Mouse (Mus musculus) embryonic stem cell, embryonic (primary cell): Measurements from ENCODE around the gene Gm9817.

Experiments
- CTCF ChIA-PET, 4 experiments: fragments of 300-600 bp in 2 of 4; fragments of 350-600 bp in 2 of 4; sonication (Branson Sonifier 250); formaldehyde crosslinking; loops; one replicate each; lab custom pipeline; 2022; ENCODE audit warnings: inconsistent platforms in 2 of 4; lab: Charles Lee
- POLR2A ChIA-PET, 4 experiments: fragments of 300-600 bp in 2 of 4; fragments of 350-600 bp in 2 of 4; sonication (Branson Sonifier 250); formaldehyde crosslinking; loops; one replicate each; lab custom pipeline; 2022; ENCODE audit warnings: antibody characterized with exemption in 4 of 4, inconsistent platforms in 1 of 4; lab: Charles Lee

Gm9817 gene

DNA sequence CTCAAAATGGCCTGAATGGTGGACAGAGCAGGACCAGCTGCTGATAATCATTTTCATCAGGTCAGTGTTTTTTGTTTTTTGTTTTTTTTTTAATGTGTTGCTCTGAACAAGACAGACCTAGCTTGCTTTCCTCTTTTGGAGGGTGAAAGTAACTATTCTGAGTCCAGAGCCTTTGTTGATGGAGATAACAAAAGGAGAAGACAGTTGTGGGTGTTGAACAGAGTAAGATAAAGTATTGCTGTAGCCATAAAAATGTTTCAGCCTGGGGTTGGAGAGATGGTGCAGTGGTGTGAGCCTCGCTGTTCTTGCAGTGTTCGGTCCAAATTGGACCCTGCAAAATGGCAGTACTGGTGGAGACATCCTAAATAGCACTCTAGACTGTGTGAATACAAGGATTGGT lies 2.8 kb upstream of the Gm9817 start:
- ChIA-PET POLR2A (interaction anchor here in 3 of 4 experiments (0.5 to 1.4 kb wide), 3 partner anchors 35 to 1105 kb away, joined by 3 to 5 read pairs (median 3); no protein-coding TSS in a partner anchor), CTCF (interaction anchor here in 3 of 4 experiments (0.6 to 0.7 kb wide), 6 partner anchors 9 to 1352 kb away, joined by 3 to 6 read pairs (median 4); no protein-coding TSS in a partner anchor)

GRCm38 (mm10) chr13:45080771-45081170 lies 2.3 kb downstream of the Gm9817 start:
- CTCF ChIA-PET: no interaction called here
- POLR2A ChIA-PET: no interaction called here

- ChIA-PET POLR2A (no interaction called here), CTCF (interaction anchor here in 1 of 4 experiments (0.5 kb wide), 1 partner anchor 406 kb away, joined by 6 read pairs; no protein-coding TSS in a partner anchor)
Measured at GRCm38 (mm10) chr13:45083696-45084095, 5.2 kb downstream of the Gm9817 start.

GRCm38 (mm10) chr13:45088796-45089221 lies 10.3 kb downstream of the Gm9817 start:
- ChIA-PET CTCF (no interaction called here), POLR2A (interaction anchor here in 1 of 4 experiments (1.2 kb wide), 1 partner anchor 350 kb away, joined by 3 read pairs; no protein-coding TSS in a partner anchor)

GRCm38 (mm10) chr13:45089846-45090245 lies 11.4 kb downstream of the Gm9817 start:
- CTCF ChIA-PET: interaction anchor here in 1 of 4 experiments (0.7 kb wide), 1 partner anchor 8 kb away, joined by 4 read pairs; no protein-coding TSS in a partner anchor
- POLR2A ChIA-PET: interaction anchor here in 1 of 4 experiments (0.6 to 1.5 kb wide), 3 partner anchors 9 to 349 kb away, joined by 3 to 5 read pairs (median 4); no protein-coding TSS in a partner anchor

DNA sequence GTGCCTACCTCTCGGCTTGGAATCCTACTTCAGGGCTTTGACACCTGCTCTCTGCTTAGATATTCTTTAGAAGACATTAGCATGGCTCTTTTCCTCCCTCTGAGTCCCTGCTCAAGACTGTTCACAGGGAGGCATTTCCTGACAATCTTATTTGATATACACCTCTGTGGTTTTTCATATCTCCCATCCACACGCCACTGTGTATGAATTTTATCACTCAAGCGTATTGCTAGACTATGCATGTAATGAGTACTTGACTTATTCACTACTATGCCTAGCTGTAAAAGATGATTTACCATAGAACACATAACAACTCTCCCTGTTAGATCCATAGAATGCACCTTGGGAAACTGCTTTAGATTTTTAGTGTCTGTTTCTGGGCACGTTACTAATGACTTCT lies 14.3 kb downstream of the Gm9817 start:
- CTCF ChIA-PET: no interaction called here

DNA sequence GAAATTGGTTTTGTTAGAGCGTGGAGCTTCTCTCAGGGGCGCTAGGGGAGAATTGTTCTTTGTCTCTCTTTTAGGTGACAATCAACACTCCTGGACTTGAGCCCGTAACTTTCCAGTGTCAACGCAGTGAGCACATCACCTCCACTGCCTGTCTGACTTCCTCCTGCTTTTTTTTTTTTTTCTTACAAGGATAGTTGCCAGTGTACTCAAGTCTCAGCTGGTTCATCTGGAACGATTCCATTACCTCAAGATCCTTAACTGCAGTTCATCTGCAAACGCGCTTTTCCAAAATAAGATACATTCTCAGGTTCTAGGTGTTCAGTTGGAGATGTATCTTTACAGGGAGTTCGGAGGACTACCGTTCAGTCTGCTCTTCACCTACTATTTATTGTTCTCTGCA lies 16.5 kb downstream of the Gm9817 start:
- CTCF ChIA-PET: no interaction called here
- POLR2A ChIA-PET: no interaction called here

More for the DNA sequence above, 14.3 kb downstream of the Gm9817 start:
- POLR2A ChIA-PET: no interaction called here

DNA sequence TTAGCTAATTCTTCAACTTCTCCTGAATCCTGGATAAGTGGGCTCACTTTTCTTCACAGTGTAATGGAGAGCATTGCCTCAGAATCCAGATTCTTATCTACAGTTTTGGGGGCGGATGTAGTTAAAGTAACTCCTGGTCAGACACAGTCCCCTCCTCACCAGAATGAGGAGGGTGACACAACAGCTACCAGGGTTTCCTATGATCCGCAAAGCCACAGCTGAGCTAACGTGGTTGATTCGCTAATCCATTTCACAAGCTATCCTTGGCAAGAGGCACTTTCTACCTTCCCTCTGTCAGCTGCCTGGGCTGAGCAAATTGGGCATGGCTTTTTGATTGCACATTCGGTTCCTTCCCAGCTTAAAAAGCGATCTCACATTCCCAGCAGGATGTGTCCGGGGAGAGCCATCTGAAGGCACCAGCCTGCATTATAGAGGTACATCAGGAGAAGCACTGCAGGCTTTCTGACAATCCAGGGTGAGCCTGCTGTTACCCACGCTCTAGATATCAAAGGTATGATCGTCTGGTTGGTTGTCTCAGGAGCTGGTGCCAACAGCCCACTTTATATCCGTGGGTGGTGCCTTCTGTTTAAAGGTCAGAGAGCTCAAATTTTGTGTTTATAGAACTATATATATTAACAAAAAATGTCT lies 21.2 kb downstream of the Gm9817 start:
- POLR2A ChIA-PET: interaction anchor here in 1 of 4 experiments (1.6 kb wide), 1 partner anchor 9 kb away, joined by 4 read pairs; no protein-coding TSS in a partner anchor
- CTCF ChIA-PET: no interaction called here

- POLR2A ChIA-PET: no interaction called here
Measured at GRCm38 (mm10) chr13:45106480-45106879, 28.0 kb downstream of the Gm9817 start.

GRCm38 (mm10) chr13:45108851-45109390 lies 30.4 kb downstream of the Gm9817 start:
- ChIA-PET CTCF (no interaction called here), POLR2A (no interaction called here)

More at GRCm38 (mm10) chr13:45106480-45106879, 28.0 kb downstream of the Gm9817 start:
- CTCF ChIA-PET: no interaction called here

- ChIA-PET CTCF (no interaction called here), POLR2A (interaction anchor here in 1 of 4 experiments (0.6 kb wide), 1 partner anchor 1236 kb away, joined by 5 read pairs; no protein-coding TSS in a partner anchor)
Measured at GRCm38 (mm10) chr13:45118375-45118774, 39.9 kb downstream of the Gm9817 start.

- ChIA-PET CTCF (no interaction called here), POLR2A (interaction anchor here in 1 of 4 experiments (0.6 kb wide), 1 partner anchor 1236 kb away, joined by 5 read pairs; no protein-coding TSS in a partner anchor)
Measured at GRCm38 (mm10) chr13:45118822-45119221, 40.3 kb downstream of the Gm9817 start.
